Mouse (Mus musculus): ENCODE results near the gene Aoc1.
"Not testable (repeated sequence)": the region's sequence is repeated elsewhere in the genome, so short reads cannot be mapped to it uniquely, and the experiment has no call there.

The Aoc1 gene

DNA sequence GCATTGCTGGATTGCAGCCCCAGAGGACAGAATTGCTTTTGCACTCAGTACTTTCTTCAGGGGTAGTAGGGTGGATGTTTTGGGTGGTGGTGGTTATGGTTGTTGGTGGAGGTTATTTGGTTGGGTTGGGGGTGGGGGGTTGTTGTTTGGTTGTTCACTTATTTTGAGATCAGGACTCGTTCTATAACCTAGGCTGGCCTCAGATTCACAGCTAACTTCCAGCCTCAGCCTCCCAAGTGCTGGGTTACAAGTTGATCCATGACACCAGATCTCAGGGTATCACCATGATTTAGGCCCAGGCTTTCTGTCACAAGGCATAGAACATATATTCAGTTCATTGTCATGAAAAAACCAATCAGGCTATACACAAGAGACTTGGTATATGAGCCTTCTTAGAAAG, 11.8 kb upstream of the Aoc1 start:
- no peak for DNase-seq (ENCODE audit: low spot score in 2 of 2)

DNA sequence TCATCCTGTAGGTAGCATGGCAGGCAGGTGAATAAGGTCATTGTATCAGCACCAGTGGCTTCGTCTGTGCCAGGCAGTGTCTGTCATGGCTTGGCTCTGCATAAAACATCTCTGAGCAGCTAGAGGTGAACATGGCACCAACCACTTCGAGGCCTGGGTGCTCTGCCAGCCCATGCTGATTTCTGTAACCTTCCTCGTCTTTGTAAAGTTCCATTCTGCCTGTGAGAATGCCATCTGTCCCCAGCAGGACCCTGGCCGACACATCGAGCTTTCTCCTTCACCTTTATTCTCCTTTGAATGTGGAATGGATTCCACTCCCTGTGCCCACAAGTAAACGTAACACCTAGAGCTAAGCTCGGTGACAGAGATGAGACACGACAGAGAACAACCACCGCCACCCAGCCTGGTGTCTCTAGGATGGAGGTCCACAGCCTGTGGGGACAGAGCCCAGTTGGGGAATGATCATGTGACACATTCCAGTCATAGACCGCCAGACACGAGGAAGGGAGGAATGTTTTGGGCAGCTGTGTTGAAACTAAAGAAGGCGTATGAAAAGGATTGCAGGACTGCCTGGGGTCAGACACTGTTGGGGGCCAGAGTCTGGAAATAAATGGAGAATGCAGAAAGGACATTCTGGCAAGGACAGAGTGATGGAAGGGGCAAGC, 10.9 kb upstream of the Aoc1 start:
- no peak for DNase-seq (ENCODE audit: low spot score in 2 of 2)

DNA sequence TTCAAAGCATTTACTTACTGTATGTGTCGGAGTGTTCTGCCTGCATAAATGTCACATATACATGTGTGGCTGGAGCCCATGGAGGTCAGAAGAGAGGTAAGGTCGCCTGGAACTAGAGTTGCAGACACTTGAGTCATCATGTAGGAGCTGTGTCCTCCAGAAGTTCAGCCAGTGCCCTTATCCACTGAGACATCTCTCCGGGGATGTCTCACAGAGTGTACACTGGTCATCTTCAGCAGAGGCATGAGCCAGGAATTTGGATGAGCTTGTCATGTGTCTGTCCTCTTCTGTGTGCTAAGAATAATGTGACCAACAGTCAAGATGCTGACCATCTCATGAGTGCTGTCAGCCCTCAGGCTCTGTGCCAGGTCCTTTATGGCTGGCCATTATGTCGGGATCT, 9.9 kb upstream of the Aoc1 start:
- DNase-seq (ENCODE audit: low spot score in 2 of 2) = no peak

DNA sequence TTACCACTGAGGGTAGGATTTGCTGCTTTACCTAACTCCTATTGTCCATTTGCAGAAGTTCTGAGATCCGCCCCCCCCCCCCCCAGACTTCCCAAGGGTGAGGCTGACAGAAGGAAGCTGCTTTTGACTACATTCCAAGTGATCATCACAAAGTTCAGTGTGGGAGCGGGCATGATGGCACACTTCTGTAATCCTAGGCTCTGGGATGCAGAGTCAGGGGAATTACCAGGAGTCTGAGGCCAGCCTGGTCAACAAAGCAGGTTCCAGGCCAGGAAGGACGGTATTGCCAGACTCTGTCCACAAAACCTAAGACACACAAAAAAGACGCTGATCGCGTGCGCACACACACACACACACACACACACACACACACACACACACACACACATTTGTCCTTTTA, 9.2 kb upstream of the Aoc1 start:
- no peak for DNase-seq (ENCODE audit: low spot score in 2 of 2)

DNA sequence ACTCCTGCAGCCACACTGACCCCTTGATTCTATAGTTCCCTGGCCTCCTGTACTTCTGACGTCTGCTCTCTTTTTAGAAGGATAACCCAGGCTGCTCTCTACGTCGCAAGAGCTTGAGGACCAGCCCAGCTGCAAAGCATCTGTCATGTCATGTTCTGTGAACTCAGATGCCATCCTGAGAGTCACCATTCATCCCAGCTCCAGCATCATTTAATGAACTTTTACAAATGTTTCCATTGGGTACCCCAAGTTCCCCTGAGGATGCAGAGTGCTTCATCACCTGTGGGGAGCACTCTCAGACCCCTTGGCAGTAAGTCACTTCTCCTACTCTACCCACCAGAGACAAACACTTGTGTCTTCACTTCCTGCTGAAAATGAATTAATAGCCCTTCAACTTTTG, 8.5 kb upstream of the Aoc1 start:
- no peak for DNase-seq (ENCODE audit: low spot score in 2 of 2)

DNA sequence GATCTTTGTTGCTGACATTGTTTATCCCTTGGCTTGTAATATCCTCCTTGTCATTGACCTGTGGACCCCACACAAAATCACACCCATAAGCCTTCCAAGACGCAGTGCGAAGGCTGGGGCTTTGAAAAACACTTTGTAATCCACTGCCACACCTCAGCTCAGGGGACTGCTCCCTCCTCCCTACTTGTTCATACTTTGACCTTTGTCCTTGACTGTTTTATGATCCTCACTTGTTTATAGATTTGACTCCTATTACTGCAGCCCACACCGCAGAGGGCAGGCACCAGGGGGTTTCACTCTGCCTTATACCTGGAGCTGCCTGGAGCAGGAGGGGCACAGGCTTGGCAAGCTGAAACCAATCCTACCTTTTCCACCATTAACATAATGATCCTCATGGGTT, 8.0 kb upstream of the Aoc1 start:
- no peak for DNase-seq (ENCODE audit: low spot score in 2 of 2)

DNA sequence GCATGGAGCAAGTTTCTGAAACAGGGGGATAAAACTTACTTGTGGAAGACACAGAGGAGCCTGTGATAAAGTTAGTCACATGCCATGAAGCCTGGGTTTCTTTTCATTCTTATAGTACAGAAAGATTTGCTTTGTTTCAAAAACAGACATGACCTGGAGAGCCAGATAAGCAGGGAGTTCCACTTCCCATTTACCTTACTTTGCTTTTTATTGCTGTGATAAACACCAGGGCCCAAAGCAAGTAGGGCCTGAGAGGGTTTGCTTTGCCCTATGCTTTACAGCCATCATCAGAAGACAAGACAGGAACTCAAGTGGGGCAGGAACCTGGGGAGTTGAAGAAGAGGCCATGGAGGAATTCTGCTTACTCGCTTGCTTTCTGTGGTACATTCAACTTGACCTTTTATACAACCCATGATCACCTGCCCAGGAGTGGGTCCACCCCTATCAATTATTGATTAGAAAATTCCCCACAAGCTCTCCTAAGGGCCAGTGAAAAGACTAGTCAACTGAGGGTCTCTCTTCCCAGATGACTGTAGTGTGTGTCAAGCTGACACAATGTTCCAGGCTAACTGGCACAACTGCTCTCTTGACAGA, 7.4 kb upstream of the Aoc1 start:
- no peak for DNase-seq (ENCODE audit: low spot score in 2 of 2)

DNA sequence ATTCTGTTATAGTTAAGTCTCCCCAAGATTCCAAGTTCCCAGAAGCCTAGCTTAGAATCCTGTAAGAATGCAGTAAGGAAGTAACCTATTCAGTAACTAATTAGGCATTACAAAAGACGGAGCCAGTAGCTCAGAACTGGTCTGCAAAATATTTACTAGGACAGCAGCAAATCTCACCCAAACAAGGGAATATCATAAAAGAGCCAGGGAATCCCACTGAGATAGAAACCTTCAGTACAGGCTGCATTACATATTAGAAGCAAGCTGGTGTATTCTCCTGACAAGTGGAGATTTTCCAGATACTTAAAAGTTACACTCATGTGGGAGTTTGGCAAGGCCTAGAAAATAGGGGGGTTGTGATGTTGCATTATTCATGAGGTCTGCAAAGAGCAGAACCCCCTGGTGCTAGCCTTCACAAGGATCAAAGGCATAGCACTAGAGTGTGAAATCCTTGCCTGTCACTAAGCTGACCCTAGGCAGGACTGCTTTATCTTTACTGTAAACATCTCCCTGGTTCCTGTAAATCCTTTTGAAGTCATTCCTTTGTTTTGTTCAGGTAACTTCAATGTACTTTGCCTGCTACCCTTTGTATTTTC, 6.2 kb upstream of the Aoc1 start:
- DNase-seq (ENCODE audit: low spot score in 2 of 2) = not testable (repeated sequence)

DNA sequence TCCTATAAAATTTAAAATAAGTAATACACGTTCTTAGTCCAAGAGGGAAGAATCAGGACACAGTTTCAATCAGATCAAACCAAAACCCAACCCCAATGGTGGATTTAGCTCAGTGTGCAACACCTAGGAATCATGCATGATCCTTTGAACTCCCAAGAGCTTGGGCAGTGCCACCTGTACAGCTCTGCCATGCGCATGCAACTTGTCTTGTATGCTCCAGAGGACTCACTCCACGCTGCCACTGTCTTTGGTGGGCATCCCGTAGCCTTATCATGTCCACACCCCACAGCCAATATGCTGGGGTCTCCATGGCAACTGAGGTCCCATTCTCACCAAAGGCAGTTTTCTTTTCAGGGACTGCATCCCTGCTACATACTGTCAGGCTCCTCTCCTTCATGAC, 5.5 kb upstream of the Aoc1 start:
- DNase-seq (ENCODE audit: low spot score in 2 of 2) = no peak

DNA sequence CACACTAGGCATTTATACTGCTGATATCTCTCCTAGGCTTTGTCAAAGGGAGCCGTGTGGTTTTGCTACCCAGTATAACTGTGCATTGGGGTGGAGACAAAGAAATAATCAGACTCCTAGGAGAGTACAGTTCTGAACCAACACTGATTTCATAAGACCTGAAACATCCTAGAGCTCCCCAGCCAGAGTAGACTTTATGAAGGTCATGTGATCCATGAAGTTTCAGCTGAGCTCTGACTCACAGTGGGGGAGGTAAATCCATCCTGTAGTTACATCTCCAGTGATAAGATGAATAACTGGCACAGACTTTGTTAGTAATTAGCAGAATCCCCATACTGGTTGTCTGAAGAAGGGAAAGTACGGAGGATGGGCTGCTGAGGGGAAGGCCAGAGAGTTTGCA, 2.9 kb upstream of the Aoc1 start:
- DNase-seq (ENCODE audit: low spot score in 2 of 2) = no peak

DNA sequence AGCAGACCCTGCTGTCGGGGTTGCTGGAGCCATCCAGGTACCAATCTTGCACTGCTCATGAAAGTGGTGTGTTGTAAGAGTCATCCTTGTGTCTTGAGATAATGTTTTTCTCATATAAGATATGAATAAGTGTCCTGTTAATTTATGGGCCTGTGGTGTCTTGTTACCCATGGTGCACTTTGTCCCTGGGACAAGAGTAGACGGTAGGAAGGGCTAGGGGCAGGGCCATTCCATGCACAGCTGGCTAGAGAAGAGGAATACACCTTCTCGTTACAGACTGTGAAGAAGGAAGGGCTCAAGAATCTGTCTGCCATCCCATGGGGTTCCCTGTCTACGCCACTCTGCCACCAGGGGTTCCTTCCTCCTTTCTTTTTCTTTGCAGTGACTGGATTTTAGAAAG, 1.9 kb downstream of the Aoc1 start:
- no peak for DNase-seq (ENCODE audit: low spot score in 2 of 2)

DNA sequence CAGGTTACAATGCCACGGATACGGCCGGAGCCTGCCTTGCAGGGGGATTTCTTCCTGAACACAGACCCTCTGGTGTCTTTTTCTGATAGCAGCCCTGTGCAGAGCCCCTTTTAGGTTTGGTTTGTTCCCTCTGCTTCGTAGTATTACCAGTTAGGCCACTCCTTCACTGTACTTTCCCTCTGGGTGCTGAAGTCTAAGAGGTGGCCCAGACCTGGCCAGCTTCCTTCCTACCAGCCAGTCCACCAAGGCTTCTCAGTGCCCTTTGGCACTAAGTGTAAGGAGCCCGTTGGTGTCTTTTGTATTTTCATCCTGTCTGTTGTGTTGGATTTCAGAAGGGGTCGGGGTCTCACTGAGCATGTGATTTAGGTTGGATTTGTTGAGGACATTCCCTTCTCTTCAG, 2.8 kb downstream of the Aoc1 start:
- DNase-seq (ENCODE audit: low spot score in 2 of 2) = no peak

DNA sequence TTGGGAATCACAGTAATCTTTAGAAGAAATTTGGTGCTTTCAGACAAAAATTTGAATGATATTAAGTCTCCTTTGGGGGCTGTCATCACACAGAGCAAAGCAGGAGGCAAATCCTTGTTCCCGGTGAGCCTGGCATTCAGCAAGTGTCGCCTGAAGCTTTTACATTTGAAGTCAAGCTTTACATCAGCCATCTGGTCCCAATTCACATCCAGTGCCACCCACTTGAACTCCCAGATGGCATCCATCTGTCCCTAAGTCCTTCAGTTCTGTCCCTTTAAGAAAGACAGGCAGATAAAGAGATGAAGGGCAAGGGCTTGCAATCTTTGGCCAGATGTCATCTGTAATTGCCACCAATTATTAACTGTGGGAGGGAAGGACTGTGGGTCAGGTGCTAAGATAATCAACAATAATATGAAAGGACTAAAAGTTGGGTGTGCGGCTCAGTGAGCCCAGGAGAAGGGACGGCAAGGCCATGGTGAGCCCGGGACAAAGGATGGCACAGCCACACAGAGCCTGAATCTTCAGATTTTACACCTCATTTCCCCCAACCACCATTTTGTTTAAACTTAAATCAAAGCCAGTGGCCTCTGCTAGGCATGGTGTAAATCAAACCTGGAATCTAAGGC, 3.9 kb downstream of the Aoc1 start:
- DNase-seq (ENCODE audit: low spot score in 2 of 2) = no peak

DNA sequence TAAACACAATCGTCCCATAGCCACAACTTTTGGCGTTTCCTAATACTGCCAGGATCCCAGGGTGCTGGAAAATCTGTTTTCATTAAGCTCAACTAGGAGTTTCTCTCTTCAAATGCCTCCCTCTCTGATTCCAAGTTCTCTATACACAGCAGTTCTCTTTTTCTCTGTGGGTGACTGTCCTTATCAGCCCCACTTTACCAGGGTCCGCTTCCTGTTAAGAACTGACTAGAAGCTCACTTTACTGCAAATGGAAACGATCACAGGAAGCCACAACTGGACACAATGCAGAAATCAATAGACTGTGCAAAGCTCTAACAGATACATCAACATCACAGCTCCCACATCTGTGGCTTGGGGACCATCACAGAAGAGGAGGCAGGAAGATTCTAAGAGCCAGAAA, 21.5 kb downstream of the Aoc1 start:
- DNase-seq (ENCODE audit: low spot score in 2 of 2) = no peak

DNA sequence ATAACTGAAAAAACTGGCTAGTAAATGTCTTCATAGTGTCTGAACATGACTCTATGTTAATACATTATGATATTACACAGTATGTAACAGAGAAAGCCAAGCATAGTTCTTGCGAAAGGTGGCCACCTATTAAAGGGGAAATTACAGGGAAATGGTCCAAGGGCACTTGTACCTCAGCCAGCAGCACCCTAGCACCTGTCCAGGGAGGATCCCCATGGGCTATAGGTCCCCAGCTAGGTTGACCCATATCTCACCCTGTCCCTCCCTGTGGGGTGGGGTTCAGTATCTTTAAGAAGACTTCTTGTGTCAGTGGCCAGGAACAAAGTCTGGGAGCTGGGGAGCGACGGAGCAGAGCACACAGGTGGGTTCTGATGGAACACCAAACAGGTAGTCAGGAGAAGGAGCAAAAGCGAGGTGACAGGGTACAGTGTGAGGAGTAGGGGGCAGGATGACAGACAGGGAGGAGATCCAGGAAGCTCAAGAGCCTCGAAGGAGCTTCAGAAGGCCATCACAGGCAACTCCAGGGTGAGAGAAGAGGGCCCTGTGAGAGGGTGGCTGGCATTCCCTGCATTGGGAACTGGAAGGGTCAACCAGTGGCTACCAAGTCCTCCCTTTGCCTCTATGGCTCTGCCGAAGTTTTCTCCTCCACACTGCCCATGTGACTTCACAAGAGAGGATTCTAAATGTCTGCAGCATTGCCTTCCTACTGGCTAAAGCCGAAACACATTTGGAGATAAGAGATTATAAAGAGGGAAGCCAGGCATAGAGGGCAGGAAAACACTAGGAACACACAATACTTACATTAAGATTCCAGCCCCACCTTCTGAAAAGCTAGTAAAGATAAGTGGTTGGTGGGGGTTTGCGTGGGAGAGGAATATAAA, 22.5 kb downstream of the Aoc1 start:
- DNase-seq (ENCODE audit: low spot score in 2 of 2) = no peak

DNA sequence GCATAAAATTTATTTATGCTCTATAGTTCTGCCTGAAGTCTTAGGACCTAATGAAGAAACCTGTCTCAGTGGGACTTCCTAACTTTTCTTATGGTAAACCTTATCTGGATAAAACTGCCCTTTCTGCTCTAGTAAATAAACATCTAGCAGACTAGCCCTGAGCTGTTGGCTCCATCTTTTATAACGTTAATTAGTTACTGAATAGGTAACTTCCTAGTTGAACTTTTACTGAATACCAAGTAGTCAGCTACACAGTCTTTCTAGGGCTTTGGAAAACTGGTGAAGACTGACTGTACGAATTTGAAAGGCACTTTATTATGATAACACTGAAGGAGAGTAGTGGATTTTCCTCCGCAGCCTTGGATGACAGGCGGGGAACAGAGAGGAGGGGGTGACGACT, 23.2 kb downstream of the Aoc1 start:
- no peak for DNase-seq (ENCODE audit: low spot score in 2 of 2)

DNA sequence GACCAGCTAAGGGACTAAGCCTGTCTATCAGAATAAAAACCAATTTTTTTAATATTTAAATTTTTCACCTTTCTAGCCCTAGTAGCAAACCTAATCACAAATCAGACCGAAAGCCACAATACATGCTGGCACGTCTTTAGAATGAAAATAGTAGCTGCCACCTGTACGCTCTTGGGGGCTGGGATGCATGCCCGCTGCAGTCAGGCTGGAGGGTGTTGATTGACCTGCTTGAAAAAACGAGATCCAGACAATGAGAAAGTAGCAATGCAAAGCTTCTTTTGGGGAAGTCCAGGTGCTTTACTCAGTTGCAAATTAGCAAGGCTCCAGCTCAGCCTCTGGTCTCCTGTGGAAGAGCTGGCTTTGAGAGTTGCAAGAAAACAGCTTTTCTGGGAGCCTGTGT, 24.3 kb downstream of the Aoc1 start:
- DNase-seq (ENCODE audit: low spot score in 2 of 2) = no peak

DNA sequence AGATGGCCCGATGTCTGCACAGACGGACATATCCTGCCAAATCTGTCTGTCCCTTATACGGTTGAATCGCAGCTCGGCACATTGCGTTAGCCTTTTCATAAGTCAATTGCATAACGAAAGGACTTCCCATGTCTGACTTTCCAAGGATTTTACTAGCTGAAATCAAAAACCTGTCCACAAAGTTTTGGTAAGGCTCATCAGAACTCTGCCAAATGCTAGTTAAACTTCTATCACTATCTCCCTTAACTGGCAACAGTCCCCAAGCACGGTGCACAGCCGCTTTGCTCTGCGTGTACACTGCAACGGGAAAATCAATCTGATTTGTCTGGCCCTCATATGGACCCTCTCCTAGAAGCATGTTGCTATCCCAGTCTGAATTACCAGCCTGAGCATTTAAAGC, 28.6 kb downstream of the Aoc1 start:
- not testable (repeated sequence) for DNase-seq (ENCODE audit: low spot score in 2 of 2)

DNA sequence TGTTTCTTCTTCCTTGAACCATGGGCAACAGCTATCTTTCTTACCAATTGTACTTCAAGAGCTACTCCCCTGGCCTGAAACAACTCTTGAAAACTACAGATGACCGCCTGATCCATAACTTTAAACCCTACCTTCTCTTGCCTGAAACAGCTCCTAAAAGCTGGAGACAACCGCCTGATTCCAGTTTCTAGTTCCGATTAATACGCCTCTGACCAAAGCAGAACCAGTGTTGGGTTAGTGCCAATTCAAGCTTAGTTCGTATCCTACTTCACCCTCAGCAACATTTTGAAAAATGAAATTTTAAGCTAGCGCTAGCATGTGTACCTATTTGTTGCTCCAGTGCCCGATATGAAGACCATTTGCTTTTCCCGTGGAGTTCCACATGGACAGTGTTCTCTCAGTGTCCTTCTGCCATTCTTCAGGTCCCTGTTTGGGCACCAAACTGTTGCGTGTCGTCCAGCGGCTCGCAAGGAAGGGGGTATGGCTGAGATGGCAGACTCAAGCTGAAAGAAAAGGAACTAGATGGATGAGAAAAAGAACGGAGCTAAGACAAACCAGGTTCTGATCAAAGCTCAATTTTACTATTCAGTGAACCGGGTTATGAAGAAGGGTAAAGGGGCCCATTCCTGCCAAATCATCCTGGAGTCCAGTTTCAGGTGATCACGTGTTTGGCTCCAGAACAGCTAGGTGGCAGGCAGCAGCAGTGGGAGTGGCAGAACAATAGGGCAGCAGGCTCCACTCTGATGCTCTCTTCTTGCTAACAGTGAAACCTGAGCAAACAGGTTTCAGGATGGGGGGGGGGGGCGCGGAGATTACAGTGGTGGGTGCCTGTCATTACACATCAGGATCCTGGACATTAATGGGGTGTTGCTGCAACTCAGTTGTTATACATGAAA, 30.1 kb downstream of the Aoc1 start:
- no peak for DNase-seq (ENCODE audit: low spot score in 2 of 2)

DNA sequence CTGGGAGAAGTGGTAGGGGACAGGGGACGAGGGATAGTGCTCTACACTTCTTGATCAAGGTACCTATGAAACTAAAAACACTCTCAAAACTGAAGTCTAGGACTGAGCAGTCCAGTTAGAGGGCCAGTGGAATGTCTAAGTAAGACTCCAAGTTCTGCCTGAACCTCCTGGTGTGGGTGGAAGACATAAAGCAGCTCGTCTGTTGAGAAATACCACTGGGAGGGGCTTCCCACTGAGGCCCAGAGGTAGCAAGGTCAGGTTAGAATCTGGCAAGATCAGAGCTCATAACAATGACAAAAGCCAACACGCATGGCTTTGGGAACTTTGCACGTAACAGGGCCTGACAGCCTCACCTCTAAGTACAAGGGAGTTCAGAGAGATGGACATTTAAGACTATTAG, 30.7 kb downstream of the Aoc1 start:
- no peak for DNase-seq (ENCODE audit: low spot score in 2 of 2)

DNA sequence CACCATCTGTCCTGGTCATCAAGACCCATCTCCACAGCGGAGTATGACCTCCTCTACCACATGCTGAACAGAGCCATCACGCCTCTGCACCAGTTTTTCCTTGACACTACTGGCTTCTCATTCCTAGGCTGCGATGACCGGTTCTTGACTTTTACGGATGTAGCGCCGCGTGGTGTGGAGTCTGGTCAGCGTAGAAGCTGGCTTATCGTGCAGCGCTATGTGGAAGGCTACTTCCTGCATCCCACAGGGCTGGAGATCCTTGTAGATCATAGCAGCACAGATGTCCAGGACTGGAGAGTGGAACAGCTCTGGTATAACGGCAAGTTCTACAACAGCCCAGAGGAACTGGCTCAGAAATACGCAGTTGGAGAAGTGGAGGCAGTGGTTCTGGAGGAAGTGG, 32.9 kb downstream of the Aoc1 start:
- DNase-seq (ENCODE audit: low spot score in 2 of 2) = no peak

All from spleen, postnatal 36 days (tissue).